Mouse (Mus musculus): ENCODE measurements around the gene Nr1d2. TPM values are rescaled to one million over a fixed set of nuclear protein-coding genes. Genes with fewer than 3 reads are reported as not detected.
A peak's percentile ranks its signal among the peaks of the same experiment; 100 is the strongest.
"Not testable (repeated sequence)": the region's sequence is repeated elsewhere in the genome, so short reads cannot be mapped to it uniquely, and the experiment has no call there.

The Nr1d2 gene
- total and polyA plus RNA-seq, 2 experiments = 6.9 to 101 TPM

- Histone ChIP-seq H3K36me3 (ENCODE audit: control insufficient read depth, insufficient read depth, low read length) (peaks cover 51% of the 10 kb centered on the region), H3K27me3 (ENCODE audit: control insufficient read depth, insufficient read depth, low read length) (no peaks in the 10 kb centered on the region), H3K4me1 (ENCODE audit: control insufficient read depth, insufficient read depth, low read length) (no peaks in the 10 kb centered on the region), H3K27ac (replicated peaks; ENCODE audit: insufficient read depth, low read depth, low read length) (no peak overlapping the region), H3K4me3 (ENCODE audit: insufficient read depth, low read depth, low read length) (no peak overlapping the region), H3K79me2 (ENCODE audit: control insufficient read depth, insufficient read depth, low read length) (peaks cover 3% of the 10 kb centered on the region; the same call in 1 of the 2 replicates), H3K9ac (ENCODE audit: low read depth, low read length) (no peak overlapping the region)
- TF ChIP-seq POLR2A (IDR thresholded peaks at IDR 0.05; ENCODE audit: extremely low read depth, insufficient read depth, low read length) (no peak), CTCF (IDR thresholded peaks at IDR 0.05; ENCODE audit: low read depth, low read length) (no peak)
- no peak for DNase-seq (ENCODE audit: extremely low read depth, low read depth, low spot score)
- WGBS = 93% methylated on average over 5 of the region's 5 CpGs
These were observed 41.4 kb upstream of the Nr1d2 start for GRCm38 (mm10) chr14:18280375-18280774.

GRCm38 (mm10) chr14:18274526-18274925 lies 35.6 kb upstream of the Nr1d2 start:
- H3K27ac ChIP-seq (replicated peaks; ENCODE audit: insufficient read depth, low read depth, low read length) = no peak overlapping the region
- no peak overlapping the region for H3K9ac ChIP-seq (ENCODE audit: low read depth, low read length)
- TF ChIP-seq POLR2A (IDR thresholded peaks at IDR 0.05; ENCODE audit: extremely low read depth, insufficient read depth, low read length) = no peak
- H3K4me3 ChIP-seq (ENCODE audit: insufficient read depth, low read depth, low read length) = no peak overlapping the region
- no peaks in the 10 kb centered on the region for H3K27me3 ChIP-seq (ENCODE audit: control insufficient read depth, insufficient read depth, low read length)
- peaks cover 27% of the 10 kb centered on the region for H3K36me3 ChIP-seq (ENCODE audit: control insufficient read depth, insufficient read depth, low read length)
- peaks cover 11% of the 10 kb centered on the region for H3K79me2 ChIP-seq (ENCODE audit: control insufficient read depth, insufficient read depth, low read length)
- no peak for DNase-seq (ENCODE audit: extremely low read depth, low read depth, low spot score)
- WGBS = 70% methylated on average over 1 of the region's 1 CpGs
- H3K4me1 ChIP-seq (ENCODE audit: control insufficient read depth, insufficient read depth, low read length) = peaks cover 6% of the 10 kb centered on the region

GRCm38 (mm10) chr14:18271666-18272065 lies 32.7 kb upstream of the Nr1d2 start:
- peak overlapping the region; percentile 55; the same call in 1 of the 2 replicates for H3K27ac ChIP-seq (replicated peaks; ENCODE audit: insufficient read depth, low read depth, low read length)
- WGBS = 5% methylated on average over 7 of the region's 7 CpGs

GRCm38 (mm10) chr14:18270529-18271441 lies 31.9 kb upstream of the Nr1d2 start, which contains the start of the genes Nkiras1 and Rpl15:
TSS of gene Nkiras1 (plus strand) at chr14:18271136.
TSS of gene Rpl15 (minus strand) at chr14:18271391.
- H3K27me3 ChIP-seq (ENCODE audit: control insufficient read depth, insufficient read depth, low read length) = no peaks in the 10 kb centered on the region
- H3K4me3 ChIP-seq (ENCODE audit: insufficient read depth, low read depth, low read length) = peak within 1 kb of the TSS; percentile 90
- peak; percentile 83 for TF ChIP-seq POLR2A (IDR thresholded peaks at IDR 0.05; ENCODE audit: extremely low read depth, insufficient read depth, low read length)
- TF ChIP-seq CTCF (IDR thresholded peaks at IDR 0.05; ENCODE audit: low read depth, low read length) = no peak; the same call in 1 of the 2 replicates
- WGBS = under 1% methylated on average over 78 of the region's 78 CpGs
- H3K4me1 ChIP-seq (ENCODE audit: control insufficient read depth, insufficient read depth, low read length) = peaks cover 6% of the 10 kb centered on the region
- peak; percentile 99 for DNase-seq (ENCODE audit: extremely low read depth, low read depth, low spot score)
- H3K27ac ChIP-seq (replicated peaks; ENCODE audit: insufficient read depth, low read depth, low read length) = peak within 1 kb of the TSS; percentile 86
- peaks cover 16% of the 10 kb centered on the region for H3K36me3 ChIP-seq (ENCODE audit: control insufficient read depth, insufficient read depth, low read length)
- H3K79me2 ChIP-seq (ENCODE audit: control insufficient read depth, insufficient read depth, low read length) = peaks cover 9% of the 10 kb centered on the region
- peak within 1 kb of the TSS; percentile 89 for H3K9ac ChIP-seq (ENCODE audit: low read depth, low read length)

More at GRCm38 (mm10) chr14:18271666-18272065, 32.7 kb upstream of the Nr1d2 start:
- DNase-seq (ENCODE audit: extremely low read depth, low read depth, low spot score) = peak; percentile 56
- Histone ChIP-seq H3K79me2 (ENCODE audit: control insufficient read depth, insufficient read depth, low read length) (peaks cover 11% of the 10 kb centered on the region), H3K4me1 (ENCODE audit: control insufficient read depth, insufficient read depth, low read length) (peaks cover 6% of the 10 kb centered on the region), H3K9ac (ENCODE audit: low read depth, low read length) (peak overlapping the region; percentile 71), H3K36me3 (ENCODE audit: control insufficient read depth, insufficient read depth, low read length) (peaks cover 21% of the 10 kb centered on the region), H3K27me3 (ENCODE audit: control insufficient read depth, insufficient read depth, low read length) (no peaks in the 10 kb centered on the region), H3K4me3 (ENCODE audit: insufficient read depth, low read depth, low read length) (peak overlapping the region; percentile 79)
- no peak for TF ChIP-seq POLR2A (IDR thresholded peaks at IDR 0.05; ENCODE audit: extremely low read depth, insufficient read depth, low read length)
- TF ChIP-seq CTCF (IDR thresholded peaks at IDR 0.05; ENCODE audit: low read depth, low read length) = no peak

- H3K4me3 ChIP-seq (ENCODE audit: insufficient read depth, low read depth, low read length) = peak overlapping the region; percentile 90
- peak overlapping the region; percentile 89 for H3K9ac ChIP-seq (ENCODE audit: low read depth, low read length)
- DNase-seq (ENCODE audit: extremely low read depth, low read depth, low spot score); H3K27me3 ChIP-seq (ENCODE audit: control insufficient read depth, insufficient read depth, low read length); H3K79me2 ChIP-seq (ENCODE audit: control insufficient read depth, insufficient read depth, low read length); H3K4me1 ChIP-seq (ENCODE audit: control insufficient read depth, insufficient read depth, low read length): not testable (repeated sequence)
- H3K36me3 ChIP-seq (ENCODE audit: control insufficient read depth, insufficient read depth, low read length) = peaks cover 16% of the 10 kb centered on the region
- peak overlapping the region; percentile 36 for H3K27ac ChIP-seq (replicated peaks; ENCODE audit: insufficient read depth, low read depth, low read length)
- WGBS = under 1% methylated on average over 24 of the region's 24 CpGs
These were observed 31.1 kb upstream of the Nr1d2 start for GRCm38 (mm10) chr14:18269947-18270528.

All from liver, adult 2 months (tissue).